Mouse (Mus musculus) frontal cortex, postnatal 10 days (tissue): ENCODE results near the gene Bpifb6.

Source experiments
- DNase-seq, 2 experiments: peaks; one replicate each; pipeline ENCODE4 v3.0.0; 2022; ENCODE audit warnings: low spot score in 2 of 2, mixed read lengths in 1 of 2

Bpifb6 gene

DNA sequence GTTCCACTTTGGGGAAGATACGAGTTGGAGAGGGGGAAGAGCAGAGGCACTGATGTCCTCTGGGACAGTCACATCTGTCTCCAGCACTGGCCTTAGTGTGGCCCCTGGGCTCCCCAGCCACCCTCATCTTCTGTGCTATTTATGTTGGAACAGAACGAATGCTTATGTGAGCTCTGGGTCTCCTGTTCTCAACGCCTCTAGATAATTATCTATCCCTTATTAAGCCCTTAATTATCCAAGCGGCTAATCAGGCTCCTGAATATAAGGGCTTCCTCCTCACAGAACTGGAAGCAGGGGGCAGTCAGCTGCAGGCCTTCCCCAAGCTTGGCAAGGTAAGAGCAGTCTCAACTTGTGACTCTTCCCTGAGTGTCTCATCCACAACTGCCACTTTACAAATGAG, at the start of gene Bpifb6:
Bpifb6 (plus strand) TSS at position 301 of the 400 bp plus-strand sequence.
- DNase-seq = no peak

DNA sequence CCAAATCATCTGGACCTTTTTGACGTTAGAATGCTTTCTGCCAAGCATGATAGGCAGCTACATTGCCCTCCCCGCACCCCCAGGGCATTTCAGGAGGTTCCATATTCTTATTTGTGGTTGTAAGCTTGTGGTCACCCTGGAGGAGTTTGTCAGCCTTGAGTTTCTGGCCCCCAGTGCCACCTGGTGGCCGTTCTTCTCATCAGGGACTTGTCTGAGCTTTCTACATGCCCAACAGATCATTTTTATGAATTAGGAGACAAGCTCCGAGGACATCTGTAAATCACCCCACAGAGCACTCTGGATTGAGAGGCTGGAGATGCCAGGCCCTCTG, 49.2 kb upstream of the Bpifb6 start:
- DNase-seq = peak; percentile 15 to 43

DNA sequence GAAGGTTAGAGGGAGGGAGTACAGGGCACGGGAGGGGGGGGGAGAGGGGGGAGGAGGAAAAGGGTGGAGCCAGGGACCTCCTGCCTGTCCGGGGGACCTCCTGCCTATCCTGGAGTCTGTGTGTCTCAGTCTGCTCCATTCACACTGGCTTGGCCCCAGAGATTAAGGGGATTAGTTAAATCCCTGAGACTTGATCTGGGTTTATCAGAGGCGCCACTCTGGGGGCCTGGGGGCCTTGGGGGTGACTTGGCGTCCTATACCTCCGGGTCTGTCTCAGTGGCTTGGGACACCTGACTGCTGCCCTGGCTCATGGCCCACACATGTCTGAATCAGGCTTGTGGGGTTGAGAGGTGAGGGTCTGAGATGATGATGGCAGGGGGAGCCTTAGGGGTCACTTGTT, 46.6 kb upstream of the Bpifb6 start:
- no peak for DNase-seq

DNA sequence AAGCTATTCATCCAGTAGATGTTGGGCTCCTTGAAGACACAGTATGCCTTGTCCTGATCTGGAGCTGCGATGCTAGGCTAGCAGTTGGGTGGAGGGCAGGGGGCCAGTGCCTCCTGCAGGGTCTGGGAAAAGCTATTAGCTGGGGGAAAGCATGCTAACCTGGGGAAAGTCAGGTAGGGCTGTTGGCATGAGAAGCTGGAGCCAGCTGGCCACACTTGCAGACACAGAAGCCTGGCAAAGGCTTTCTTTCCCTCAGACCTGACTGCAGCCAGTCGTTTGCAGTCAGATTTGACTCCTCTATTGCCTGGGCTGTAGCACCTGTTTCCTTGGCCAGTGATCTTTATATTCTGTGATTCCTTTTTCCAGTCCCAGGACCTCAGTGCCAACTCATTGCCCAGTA, 40.6 kb upstream of the Bpifb6 start:
- DNase-seq = no peak

DNA sequence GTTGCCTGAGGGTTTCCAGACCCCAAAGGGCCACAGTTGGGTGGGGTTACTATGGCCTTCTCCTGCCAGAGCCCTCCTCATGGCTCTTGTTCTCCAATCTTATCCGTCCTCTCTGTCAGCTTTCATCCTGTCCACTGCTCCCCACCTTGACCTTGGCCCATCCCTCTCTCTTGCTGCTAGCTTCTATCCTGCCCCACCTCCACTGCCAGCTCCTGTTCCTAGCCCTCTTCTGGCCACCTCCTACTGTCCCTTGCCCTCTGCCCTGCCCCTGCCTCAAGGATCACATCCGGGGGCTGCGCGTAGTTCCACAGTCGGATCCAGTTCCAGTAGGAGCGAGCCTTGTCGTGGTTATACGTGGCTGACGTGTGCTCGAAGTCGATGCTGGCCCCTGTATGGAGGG, 39.9 kb upstream of the Bpifb6 start:
- DNase-seq = no peak

DNA sequence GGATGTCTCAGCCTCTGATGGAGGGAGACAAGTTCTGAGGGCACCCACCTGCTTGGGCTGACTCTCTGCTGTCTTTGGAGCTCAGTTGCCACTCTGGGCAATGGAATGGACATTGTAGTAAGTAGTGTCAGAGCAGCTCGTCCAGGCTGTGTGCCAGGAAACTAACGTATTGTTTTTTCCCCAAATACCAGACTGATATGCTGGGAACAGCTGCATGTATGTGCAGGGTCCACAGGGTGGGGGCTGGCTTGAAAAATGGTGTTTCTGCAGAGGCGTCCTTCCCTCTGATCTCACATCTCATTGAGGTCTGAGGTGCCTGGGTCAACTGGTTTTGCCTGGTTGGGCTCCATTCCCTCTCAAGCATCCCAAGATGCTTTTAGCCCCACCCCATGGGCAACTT, 39.5 kb upstream of the Bpifb6 start:
- DNase-seq = no peak

DNA sequence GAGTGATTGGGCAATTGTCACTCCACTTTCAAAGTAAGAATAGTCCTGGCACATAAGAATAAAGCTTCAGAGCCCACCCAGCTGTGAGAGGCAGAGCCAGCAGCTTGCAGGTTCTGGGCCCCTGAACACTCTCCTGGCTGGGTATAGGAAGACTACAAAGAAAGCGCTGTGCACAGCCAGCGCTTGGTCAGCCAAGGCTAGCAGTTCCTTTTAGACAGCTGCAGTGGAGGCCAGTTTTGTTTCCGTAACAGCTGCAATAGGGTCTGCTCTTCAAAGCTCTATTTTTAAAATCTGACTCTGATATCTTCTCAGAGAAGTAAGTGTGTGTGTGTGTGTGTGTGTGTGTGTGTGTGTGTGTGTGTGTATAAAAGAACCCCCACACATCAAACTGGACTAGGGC, 38.2 kb upstream of the Bpifb6 start:
- no peak for DNase-seq

DNA sequence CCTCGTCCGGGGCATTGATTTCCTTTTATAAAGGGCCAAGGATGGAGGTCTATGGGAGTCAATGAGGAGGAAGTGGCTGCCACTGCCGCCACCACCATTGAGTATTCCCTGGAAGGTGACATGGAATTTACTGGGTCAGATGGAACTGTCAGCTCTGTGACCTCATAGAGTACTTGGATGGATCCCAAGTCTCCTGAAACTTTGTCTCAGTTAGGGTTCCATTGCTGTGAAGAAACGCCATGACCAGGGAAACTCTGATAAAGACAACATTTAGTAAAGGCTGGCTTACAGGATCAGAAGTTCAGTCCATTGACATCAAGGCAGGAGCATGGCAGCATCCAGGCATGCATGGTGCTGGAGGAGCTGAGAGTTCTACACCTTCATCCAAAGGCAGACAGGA, 29.2 kb upstream of the Bpifb6 start, which contains the start of gene Sun5:
Sun5 (minus strand) TSS at position 101 of the 400 bp plus-strand sequence.
- DNase-seq = no peak

DNA sequence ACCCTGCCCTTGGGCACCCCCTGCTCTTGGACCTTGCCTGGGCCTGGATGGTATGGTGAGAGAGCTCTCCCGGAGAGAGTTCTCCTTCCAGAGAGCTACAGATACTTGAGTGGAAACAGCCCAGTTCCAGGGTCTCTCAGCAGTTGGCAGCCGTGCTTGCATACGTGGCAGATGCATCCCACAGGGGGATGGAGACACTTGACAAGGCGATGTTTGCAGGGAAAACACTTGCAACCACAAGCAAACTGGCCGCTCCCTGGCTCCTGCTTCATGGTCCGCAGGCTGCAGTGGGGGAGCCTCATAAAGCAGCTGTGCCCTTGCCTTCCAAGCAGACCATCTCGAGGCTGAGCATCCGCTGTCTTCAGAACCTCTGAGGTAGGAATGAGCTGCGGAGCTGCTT, 25.4 kb upstream of the Bpifb6 start, which contains the start of gene Bpifb2:
Bpifb2 (plus strand) TSS at position 301 of the 400 bp plus-strand sequence.
- no peak for DNase-seq

DNA sequence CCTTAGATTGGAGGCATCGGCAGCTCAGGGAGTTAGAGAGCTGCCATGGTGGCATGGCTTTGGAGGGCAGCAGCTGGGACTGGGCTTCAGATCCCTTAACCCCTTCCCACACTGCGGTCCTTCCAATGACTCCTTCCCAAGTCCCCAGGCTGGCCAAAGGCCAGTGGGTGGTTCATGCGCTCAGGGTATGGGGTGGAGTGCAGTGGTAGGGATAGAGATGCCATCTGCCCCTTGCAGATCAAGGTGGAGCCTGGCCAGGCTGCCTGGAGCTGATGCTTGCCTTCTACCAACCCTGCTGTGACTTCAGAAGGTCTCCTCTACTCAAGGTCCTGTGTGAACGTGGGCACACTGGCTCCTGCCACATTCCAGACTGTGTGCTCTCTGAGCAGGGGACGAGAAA, 1.1 kb upstream of the Bpifb6 start:
- DNase-seq = no peak

DNA sequence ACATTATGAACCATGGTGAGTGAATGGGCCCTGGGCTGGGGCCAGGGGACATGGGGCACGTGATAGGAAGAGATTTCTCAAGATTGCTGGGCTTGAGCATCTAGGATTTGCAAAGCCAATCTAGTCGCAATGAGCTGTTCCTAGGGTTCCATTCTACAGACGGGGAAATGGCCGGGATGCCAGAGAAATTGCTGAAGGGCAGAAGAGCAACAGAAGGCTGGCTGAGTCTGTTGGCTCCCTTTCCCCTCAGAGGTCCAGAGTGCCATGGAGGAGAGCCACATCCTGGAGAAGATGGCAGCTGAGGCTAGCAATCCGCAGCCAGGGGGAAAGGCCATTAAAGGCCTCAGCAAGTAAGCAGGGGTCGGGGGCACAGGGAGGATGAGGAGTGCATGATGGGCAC, 2.5 kb downstream of the Bpifb6 start:
- no peak for DNase-seq

DNA sequence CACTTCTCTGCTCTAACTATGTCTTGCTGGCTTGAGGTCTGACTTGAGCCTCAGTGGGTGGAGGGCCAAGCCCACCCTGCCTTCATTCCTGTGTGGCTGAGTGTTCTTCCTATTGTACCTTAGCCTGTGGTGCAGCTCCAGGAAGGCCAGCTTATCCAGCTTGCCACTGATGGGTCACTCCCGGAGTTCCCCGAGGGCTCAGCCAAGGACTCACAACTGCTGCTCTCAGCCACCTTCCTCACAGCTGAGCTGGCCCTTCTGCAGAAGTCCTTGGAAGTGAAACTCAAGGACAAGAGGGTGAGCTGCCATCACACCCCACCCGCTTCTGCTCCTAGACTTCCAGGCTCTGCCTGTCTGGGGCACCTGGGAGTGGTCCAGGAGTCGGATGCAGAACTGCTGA, 6.4 kb downstream of the Bpifb6 start:
- DNase-seq = no peak

DNA sequence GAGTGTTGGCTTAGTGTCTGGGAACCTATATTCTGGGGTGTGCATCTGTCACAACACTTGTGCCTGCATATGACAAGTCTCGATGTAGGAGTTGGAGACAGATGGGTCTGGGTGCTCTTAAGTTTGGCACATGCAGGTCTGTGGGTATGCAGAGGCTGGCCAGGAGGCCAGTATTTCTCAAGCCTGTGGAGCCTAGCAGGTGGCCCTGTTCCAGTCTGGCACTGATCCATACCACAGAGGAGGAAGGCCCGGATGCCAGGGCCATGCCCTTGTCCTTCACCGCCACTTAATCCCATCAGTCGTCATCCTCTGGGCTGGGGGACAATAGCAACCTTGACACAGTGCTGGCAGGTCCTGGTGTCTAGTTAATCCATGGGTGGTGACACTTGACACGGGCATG, 14.0 kb downstream of the Bpifb6 start:
- peak in 1 of 2 experiments; percentile 23 for DNase-seq

DNA sequence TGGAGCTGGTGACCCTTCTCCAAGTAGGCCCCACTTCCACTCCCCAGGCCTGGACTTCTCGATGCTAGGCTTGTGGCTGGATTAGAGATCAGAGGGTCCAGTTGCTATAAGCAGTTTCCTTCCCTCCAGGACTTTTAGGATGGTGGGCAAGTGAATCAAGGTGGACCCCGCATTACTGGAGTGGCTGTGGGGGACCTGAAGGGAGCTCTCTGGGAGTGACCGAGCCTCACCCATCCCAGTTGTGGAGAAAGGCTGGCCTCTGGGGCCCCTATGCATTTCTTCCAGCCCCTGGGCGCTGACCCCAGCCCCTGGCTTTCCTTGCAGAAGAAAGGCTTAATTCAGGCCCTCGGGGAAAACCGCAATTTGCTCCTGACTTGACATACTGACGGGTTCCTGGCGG, 17.7 kb downstream of the Bpifb6 start, which contains the start of gene Bpifb3:
Bpifb3 (plus strand) TSS at position 301 of the 400 bp plus-strand sequence.
- no peak for DNase-seq

DNA sequence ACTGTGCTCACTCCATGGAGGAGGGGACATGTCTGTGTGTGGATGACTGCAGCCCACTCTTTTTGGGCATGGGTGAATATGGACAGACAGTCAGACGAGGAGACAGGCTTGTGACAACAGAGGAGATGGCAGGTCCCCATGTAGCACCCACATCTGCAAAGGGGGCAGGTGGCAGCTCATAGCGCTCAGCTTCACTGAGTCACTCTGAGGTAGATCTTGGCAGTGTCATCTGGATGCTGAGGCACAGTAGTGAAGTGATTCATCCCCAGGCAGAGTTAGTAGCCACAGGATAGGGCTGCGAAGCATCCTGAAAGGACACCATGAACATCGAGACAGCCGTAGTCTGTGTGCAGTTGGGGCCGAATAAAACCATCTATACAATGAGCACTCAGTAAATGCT, 21.1 kb downstream of the Bpifb6 start:
- no peak for DNase-seq

DNA sequence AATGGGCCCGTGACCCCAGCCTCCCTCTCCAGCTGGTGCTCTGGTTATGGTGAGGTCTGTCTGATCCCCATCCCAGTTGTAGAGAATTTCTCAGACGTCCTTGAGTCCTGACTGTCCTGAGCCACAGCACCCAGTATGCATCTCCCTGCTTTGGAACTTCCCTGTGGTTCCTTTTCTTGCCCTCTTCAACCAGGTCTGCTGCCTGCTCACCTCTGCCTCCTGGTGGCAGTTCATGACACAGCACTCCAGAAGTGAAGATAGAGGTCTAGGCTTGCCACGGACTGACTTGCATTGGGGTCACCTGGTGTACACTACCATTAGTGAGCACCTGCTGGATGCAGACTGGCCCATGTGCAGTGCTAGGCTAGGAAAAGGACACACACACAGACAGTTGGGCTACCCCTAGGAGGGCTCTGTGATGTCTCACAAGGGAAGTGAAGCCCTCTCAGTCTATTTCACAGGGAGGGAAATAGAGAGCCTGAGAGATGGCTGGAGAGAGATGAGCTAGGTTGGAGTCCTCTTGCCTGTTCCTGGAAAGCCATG, 29.8 kb downstream of the Bpifb6 start:
- DNase-seq = peak in 1 of 2 experiments; percentile 38

DNA sequence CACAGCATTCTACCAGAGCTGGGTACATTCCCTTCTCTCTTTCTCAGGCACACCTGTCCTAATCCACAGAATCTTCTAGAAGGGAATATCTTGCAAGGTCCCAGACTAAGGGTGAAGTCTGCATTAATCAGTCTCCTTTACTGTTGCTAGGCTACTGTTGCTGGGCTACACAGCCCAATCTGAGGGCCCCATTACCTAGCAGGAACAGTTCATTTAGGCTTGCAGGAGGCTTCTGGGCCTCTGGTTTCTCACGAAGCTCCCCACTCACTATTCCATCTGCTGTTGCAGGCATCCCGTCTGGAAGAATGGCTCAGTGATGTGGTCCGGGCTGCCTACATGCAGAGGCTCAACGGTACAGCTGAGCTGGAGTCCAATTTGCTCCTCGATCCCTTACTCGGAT, 30.9 kb downstream of the Bpifb6 start:
- no peak for DNase-seq

DNA sequence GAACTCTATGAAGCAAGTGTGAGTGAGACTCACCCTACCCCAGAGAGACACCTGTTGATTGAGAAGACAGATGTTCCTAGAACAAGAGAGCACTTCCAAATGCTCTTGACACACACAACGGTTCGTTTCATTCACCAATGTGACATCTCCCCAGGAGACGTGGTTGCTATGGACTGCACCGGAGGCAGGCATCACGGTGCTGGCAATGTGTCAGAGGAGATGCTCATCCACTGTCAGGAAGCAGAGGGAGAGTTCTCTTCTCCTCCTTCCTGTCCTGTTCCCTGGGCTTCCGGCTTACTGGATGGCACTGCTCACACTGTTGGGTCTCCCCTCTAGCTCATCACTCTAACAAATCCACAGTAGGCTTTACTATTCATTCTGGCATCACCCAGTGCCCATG, 33.1 kb downstream of the Bpifb6 start:
- DNase-seq = no peak

DNA sequence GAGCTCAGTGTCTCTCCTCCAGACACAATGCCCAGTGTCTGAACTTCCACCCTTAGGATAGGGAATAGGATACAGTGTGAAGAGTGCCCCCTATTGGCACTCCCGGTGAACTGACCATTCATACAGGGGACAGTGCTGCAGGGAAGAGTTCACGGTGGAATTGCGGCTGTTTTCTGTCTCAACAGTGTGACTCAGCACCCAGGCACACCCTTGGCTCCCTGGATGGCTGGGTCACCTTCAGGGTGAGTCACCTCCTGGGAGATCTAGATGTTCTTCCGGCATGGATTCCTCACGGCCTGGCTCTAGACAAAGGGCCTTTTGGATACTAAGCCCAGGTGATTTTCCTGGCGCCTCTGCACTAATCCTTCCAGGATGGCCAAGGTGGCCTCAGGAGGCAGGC, 35.2 kb downstream of the Bpifb6 start:
- no peak for DNase-seq

DNA sequence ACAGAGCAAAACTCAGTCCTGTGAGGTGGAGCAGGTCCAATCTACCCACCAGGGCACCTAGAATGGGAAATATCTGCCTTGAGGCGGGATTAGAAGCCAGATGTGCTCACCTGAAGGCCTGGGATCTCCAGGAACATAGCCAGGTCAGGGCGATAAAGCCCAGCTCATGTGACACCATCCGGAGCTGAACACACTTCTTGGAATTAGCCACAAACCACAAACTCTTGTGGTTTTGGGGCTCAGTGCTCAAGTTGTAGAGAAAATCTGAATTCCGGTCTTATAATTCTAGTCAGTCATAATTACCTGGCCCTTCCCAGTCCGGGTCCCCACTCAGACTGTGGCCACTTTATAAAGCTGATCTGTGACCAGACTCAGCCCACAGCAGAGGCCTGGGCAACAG, 37.7 kb downstream of the Bpifb6 start, which contains the start of gene Bpifb4:
Bpifb4 (plus strand) TSS at position 370 of the 400 bp plus-strand sequence.
- no peak for DNase-seq

DNA sequence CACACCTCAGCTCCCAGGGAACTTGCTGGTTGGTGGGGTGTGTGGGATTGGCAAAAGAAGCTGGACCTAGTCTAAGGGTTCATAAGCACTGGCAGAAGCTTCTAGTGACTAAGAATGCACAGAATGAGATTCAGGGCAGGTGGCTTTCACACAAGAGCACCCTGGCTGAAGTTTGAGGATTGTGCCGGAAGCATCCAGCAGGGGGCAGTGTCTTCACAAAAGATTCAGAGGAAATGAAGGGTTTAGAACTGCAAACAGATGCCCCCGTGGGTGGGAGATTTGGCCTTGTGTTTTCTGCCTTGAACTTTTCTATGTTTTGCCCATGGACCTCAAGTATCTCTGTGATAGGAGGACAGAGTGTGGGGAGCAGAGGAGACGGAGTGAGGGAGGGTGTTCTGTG, 43.3 kb downstream of the Bpifb6 start:
- DNase-seq = peak in 1 of 2 experiments; percentile 35

DNA sequence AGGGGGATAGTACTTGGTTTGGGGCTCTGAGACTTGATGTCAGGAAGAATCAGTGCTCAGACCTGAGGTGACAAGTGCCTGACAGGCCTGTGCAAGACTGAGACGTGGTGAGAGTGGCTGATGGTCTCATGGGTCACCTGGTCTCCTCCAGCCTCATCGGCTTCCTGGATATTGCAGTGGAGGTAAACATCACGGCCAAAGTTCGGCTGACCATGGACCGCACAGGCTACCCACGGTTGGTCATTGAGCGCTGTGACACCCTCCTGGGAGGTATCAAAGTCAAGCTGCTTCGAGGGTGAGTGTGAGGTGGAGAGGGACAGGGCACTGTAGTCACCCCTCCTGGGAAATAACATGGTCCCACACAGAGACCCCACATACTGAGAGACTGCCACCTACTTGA, 44.4 kb downstream of the Bpifb6 start:
- no peak for DNase-seq

DNA sequence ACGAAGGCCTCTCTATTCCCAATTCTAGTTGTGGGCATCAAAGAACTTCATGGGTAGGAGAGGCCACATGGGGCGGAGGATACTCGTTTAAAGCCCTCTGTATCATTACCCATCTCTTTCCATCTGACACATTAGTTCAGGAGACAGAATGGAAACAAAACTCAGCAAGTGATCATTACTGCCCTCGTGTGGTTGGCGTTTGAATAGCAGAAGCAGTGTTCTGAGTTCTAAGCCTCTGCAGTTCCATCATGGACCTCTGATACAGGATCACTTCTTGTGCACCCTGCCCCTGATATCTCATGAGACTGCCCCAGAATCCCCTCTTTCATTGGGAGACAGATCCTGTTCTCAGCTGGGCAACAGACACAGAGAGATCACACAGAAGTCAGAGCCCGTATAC, 52.7 kb downstream of the Bpifb6 start:
- DNase-seq = peak in 1 of 2 experiments; percentile 47

DNA sequence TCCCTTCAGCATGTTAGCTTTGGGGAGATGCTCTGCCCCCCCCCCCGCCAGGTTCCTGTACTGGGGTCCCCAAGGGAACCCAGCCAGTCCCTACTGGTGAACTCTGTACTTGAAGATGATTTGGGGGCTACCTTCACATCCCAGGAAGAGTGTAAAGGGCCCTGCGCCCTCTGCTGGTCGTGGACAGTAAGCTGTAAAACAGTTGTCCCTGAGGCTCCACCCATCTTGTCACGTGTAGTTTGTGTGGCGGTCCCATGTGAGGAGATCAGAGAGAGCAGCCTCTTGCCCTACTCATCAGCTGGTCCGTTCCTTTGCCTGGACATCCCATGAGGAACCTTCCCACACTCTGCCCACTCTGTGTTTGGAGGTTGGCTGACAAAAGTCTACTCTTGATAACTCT, 53.6 kb downstream of the Bpifb6 start:
- no peak for DNase-seq
